In genomic region chr1:132523920-132524319, GRCm38 (mm10) we compare ENCODE assay signal across 9 mouse cellular contexts. TPM values are rescaled to one million over a fixed set of nuclear protein-coding genes. Genes with fewer than 3 reads are reported as not detected.
DNase-seq lines count a peak whose midpoint lies in the region; ATAC-seq and TF ChIP-seq lines count a peak whose summit lies in the region.
"Had no signal": no experiment of that assay in that cellular context is flagged by ENCODE, and none has a peak within 500 bp of the region (broad histone marks: within the 10 kb centered on the region; RNA-seq: fewer than 3 reads in every experiment).

No protein-coding gene starts in this region.

- no peak for DNase-seq in heart, postnatal 0 days (ENCODE audit: low spot score)
- no peak for DNase-seq in heart, adult 11 months
- DNase-seq in A20 (ENCODE audit: low read depth, low spot score) (peak; percentile 50), ZHBTc4 (ENCODE audit: low read depth, low spot score) (peak; percentile 83)
- DNase-seq in kidney, postnatal 4 days, result peak; percentile 48 to 53
- DNase-seq in thymus, postnatal 0 days (ENCODE audit: low spot score), result peak; percentile 57
- no peak for DNase-seq in ovary, postnatal 10 days (ENCODE audit: low spot score)
- no peak for DNase-seq in frontal cortex, postnatal 36 days (ENCODE audit: low spot score in 2 of 2)

- H3K4me2 ChIP-seq in heart, postnatal 0 days (ENCODE audit: low read depth, low read length), result no peak overlapping the region
- H3K4me2 ChIP-seq: neural tube, embryonic 13.5 days had no signal

- WGBS in heart, postnatal 0 days, result 30% methylated on average over 4 of the region's 4 CpGs

- no peaks in the 10 kb centered on the region for H3K36me3 ChIP-seq in heart, postnatal 0 days (replicated peaks; ENCODE audit: control insufficient read depth, insufficient read depth, low read length)

- peaks cover 14% of the 10 kb centered on the region; the same call in 1 of the 2 replicates for H3K27me3 ChIP-seq in heart, postnatal 0 days (ENCODE audit: control insufficient read depth, insufficient read depth, low read length)
- H3K27me3 ChIP-seq: neural tube, embryonic 13.5 days had no signal

- ATAC-seq in heart, postnatal 0 days (ENCODE audit: insufficient read depth, low read depth), result no peak

- TF ChIP-seq EP300 in heart, postnatal 0 days (IDR thresholded peaks at IDR 0.05; ENCODE audit: low read depth), result no peak

- no peak overlapping the region for H3K4me3 ChIP-seq in heart, postnatal 0 days (ENCODE audit: low read depth, low read length)
- H3K4me3 ChIP-seq: neural tube, embryonic 13.5 days had no signal

- no peak overlapping the region for H3K27ac ChIP-seq in heart, postnatal 0 days (ENCODE audit: low read depth)
- H3K27ac ChIP-seq: neural tube, embryonic 13.5 days had no signal

- no peak overlapping the region for H3K9ac ChIP-seq in heart, postnatal 0 days (replicated peaks; ENCODE audit: low read depth, low read length)
- H3K9ac ChIP-seq: neural tube, embryonic 13.5 days had no signal

- TF ChIP-seq CTCF in heart, postnatal 0 days (IDR thresholded peaks at IDR 0.05; ENCODE audit: low read depth), result peak; percentile 38

- no peaks in the 10 kb centered on the region for H3K9me3 ChIP-seq in heart, postnatal 0 days (replicated peaks; ENCODE audit: control insufficient read depth, low read length)
- H3K9me3 ChIP-seq: neural tube, embryonic 13.5 days had no signal

- H3K4me1 ChIP-seq in heart, postnatal 0 days (ENCODE audit: control insufficient read depth, insufficient read depth), result no peaks in the 10 kb centered on the region

RNA-seq across cellular contexts. Expression of gene Tmem81, which starts 17.9 kb away (rescaled TPM):
- 0.23 and 3.5 TPM in 2 replicates for total RNA-seq in heart, postnatal 0 days (2014; rRNA removed; ENCODE audit: low replicate concordance)
- 0.20 and 0.51 TPM in 2 replicates for polyA plus RNA-seq in heart, postnatal 0 days (2015; fragmentation: Nextera tagmentation; extraction: Ambion mirVana)
- 1.8 and 2.1 TPM in 2 replicates for polyA plus RNA-seq in thymus, postnatal 0 days (2015; fragmentation: Nextera tagmentation; extraction: Ambion mirVana)

RNA-seq across cellular contexts. Expression of gene Cntn2, which starts 19.1 kb away (rescaled TPM):
- 1.4 and 4.4 TPM in 2 replicates for total RNA-seq in heart, postnatal 0 days (2014; rRNA removed; ENCODE audit: low replicate concordance)
- polyA plus RNA-seq in heart, postnatal 0 days (2015; fragmentation: Nextera tagmentation; extraction: Ambion mirVana), result 0.52 and 1.0 TPM in 2 replicates
- polyA plus RNA-seq in thymus, postnatal 0 days (2015; fragmentation: Nextera tagmentation; extraction: Ambion mirVana), result 0.08 and 0.23 TPM in 2 replicates

RNA-seq across cellular contexts. Expression of gene Rbbp5, which starts 46.8 kb away (rescaled TPM):
- total RNA-seq in heart, postnatal 0 days (2014; rRNA removed; ENCODE audit: low replicate concordance), result 21.6 and 35.3 TPM in 2 replicates
- 15.8 and 17.8 TPM in 2 replicates for polyA plus RNA-seq in heart, postnatal 0 days (2015; fragmentation: Nextera tagmentation; extraction: Ambion mirVana)
- 41.3 and 44.7 TPM in 2 replicates for polyA plus RNA-seq in thymus, postnatal 0 days (2015; fragmentation: Nextera tagmentation; extraction: Ambion mirVana)

Comparison
In these comparisons a context has a peak if more than half of its experiments do, and no peak if none do; other contexts are left out.
1. DNase-seq: peak in A20 (single experiment), ZHBTc4 (single experiment), kidney, postnatal 4 days (2 of 2) and thymus, postnatal 0 days (single experiment); none in heart, postnatal 0 days (single experiment), heart, adult 11 months (single experiment), ovary, postnatal 10 days (single experiment) and frontal cortex, postnatal 36 days (0 of 2).